In the genomic region with DNA sequence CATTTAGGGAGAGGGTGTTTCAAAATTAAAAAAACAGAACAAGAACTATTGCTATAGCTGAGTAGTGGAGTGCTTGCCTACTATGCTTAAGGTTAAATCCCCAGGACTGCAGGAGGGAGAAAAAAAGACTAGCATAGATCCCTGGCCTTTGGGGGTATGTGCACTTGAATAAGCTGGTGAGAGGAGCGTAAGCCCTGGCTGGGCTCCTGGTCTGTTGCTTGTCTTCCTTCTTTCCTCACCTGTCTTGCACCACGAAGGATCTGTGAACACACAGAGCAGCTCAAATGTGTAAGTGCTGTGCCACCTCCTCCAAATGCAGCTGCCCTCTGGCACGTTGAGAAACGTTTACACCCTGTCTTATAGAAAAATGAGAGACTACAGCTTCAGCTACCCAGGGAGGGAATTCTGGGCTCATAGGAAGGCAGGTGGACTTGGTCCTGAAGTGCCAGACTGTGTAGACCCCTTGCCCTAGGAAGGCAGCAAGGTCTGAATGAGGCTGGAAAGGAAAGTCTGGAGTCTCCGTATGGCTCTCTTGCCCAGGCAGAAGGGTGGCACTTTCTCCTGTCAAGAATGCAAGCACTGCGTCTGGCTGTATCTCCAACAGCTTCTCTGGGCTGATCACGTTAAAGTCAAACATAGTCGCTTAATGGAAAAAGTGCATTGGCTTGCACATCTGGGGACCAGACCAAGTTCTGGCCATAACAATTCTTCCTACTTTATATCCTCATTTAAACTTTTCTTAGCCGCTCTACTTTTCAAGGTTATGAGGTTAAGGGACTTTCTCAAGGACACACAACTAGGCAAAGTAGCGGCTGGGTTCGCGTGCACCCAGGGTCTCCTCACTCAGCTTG, we compare ENCODE assay signal across 8 mouse cellular contexts. TPM values are rescaled to one million over a fixed set of nuclear protein-coding genes. Genes with fewer than 3 reads are reported as not detected.
DNase-seq lines count a peak whose midpoint lies in the region; ATAC-seq lines count a peak whose summit lies in the region.

No protein-coding gene starts in this region.

- peaks cover 22% of the 10 kb centered on the region for H3K4me1 ChIP-seq in hindbrain, embryonic 13.5 days (replicated peaks)

- H3K79me2 ChIP-seq in macrophage (ENCODE audit: inconsistent target) = peaks cover 45% of the 10 kb centered on the region

- 21% methylated on average over 12 of the region's 12 CpGs for WGBS in hindbrain, embryonic 13.5 days
- WGBS in macrophage (ENCODE audit: missing documents) = 48% methylated on average over 12 of the region's 12 CpGs

- H3K9ac ChIP-seq in hindbrain, embryonic 13.5 days = 0 out of 2 replicates have a peak overlapping the region, but pooled peaks have one; percentile 39

- intact Hi-C loops in gastrocnemius, postnatal 36 days (cut with DNase I) = no loop called here

- peak overlapping the region; percentile 88 for H3K4me3 ChIP-seq in hindbrain, embryonic 13.5 days
- H3K4me3 ChIP-seq in macrophage (ENCODE audit: inconsistent target) = peak overlapping the region; percentile 29; the same call in 1 of the 2 replicates

- H3K27ac ChIP-seq in hindbrain, embryonic 13.5 days = 0 out of 2 replicates have a peak overlapping the region, but pooled peaks have one; percentile 93
- peak overlapping the region; percentile 55 for H3K27ac ChIP-seq in macrophage

- peak; percentile 42; the same call in 1 of the 2 replicates for ATAC-seq in frontal cortex, adult (ENCODE audit: low TSS enrichment)
- peak; percentile 22; the same call in 1 of the 2 replicates for ATAC-seq in hindbrain, embryonic 13.5 days (ENCODE audit: low FRiP score)

- H3K9me3 ChIP-seq in hindbrain, embryonic 13.5 days = no peaks in the 10 kb centered on the region

- H3K4me2 ChIP-seq in hindbrain, embryonic 13.5 days = peak overlapping the region; percentile 85

- H3K27me3 ChIP-seq in hindbrain, embryonic 13.5 days = no peaks in the 10 kb centered on the region

- H3K36me3 ChIP-seq in hindbrain, embryonic 13.5 days = no peaks in the 10 kb centered on the region
- H3K36me3 ChIP-seq in macrophage (ENCODE audit: inconsistent target) = no peaks in the 10 kb centered on the region

- DNase-seq in frontal cortex, postnatal 25 days (ENCODE audit: low spot score in 2 of 2) = no peak
- peak; percentile 10 for DNase-seq in thymus, postnatal 4 days
- DNase-seq in thymus, postnatal 0 days (ENCODE audit: low spot score) = no peak
- no peak for DNase-seq in layer of hippocampus, postnatal 25 days (ENCODE audit: extremely low spot score in 1 of 2, low spot score in 1 of 2)
- no peak for DNase-seq in gastrocnemius, postnatal 36 days

RNA-seq across cellular contexts. Expression of gene Rabep1, which starts 0.7 kb away (rescaled TPM):
- polyA plus RNA-seq in thymus, postnatal 0 days (2015; fragmentation: Nextera tagmentation; extraction: Ambion mirVana) = 35.6 and 38.1 TPM in 2 replicates
- polyA plus RNA-seq in hindbrain, embryonic 13.5 days (2015; fragmentation: Nextera tagmentation; extraction: Ambion mirVana) = 83.1 and 87.5 TPM in 2 replicates
- total RNA-seq in macrophage (2018; cell fraction: chromatin; rRNA removed) = 100 to 1,000 TPM; 107 to 236 (median 170) TPM
- total RNA-seq in macrophage (2018; cell fraction: cytosol; rRNA removed) = 10 to 100 TPM; 37.8 to 63.8 (median 49.3) TPM
- 100 to 1,000 TPM in 13 of 26 experiments, 10 to 100 TPM in 13; 58.5 to 165 (median 99.2) TPM for total RNA-seq in macrophage (2018; cell fraction: nucleus; rRNA removed)
- polyA plus RNA-seq in macrophage (2018) = 27.9 to 38.0 TPM (median 32.0 TPM) in 3 replicates
- 100 to 1,000 TPM; 113 to 118 TPM for total RNA-seq in layer of hippocampus, postnatal 25 days (2021)
- 10 to 100 TPM; 27.0 to 31.3 TPM for total RNA-seq in gastrocnemius, postnatal 36 days (2021)

RNA-seq across cellular contexts. Expression of gene Scimp, which starts 31.5 kb away (rescaled TPM):
- polyA plus RNA-seq in thymus, postnatal 0 days (2015; fragmentation: Nextera tagmentation; extraction: Ambion mirVana) = 2.1 and 3.1 TPM in 2 replicates
- polyA plus RNA-seq in hindbrain, embryonic 13.5 days (2015; fragmentation: Nextera tagmentation; extraction: Ambion mirVana) = 0.30 TPM in 1 of 2 replicates, not detected in the other
- total RNA-seq in macrophage (2018; cell fraction: chromatin; rRNA removed) = 1 to 10 TPM in 10 of 26 experiments, under 1 TPM in 3, not detected in 13; 0.74 to 3.1 (median 1.2) TPM
- 10 to 100 TPM in 8 of 26 experiments, 1 to 10 TPM in 18; 1.1 to 16.8 (median 5.2) TPM for total RNA-seq in macrophage (2018; cell fraction: cytosol; rRNA removed)
- 10 to 100 TPM in 4 of 26 experiments, 1 to 10 TPM in 17, under 1 TPM in 2, not detected in 3; 0.75 to 12.7 (median 3.5) TPM for total RNA-seq in macrophage (2018; cell fraction: nucleus; rRNA removed)
- polyA plus RNA-seq in macrophage (2018) = 1.2 to 5.3 TPM (median 2.4 TPM) in 3 replicates
- total RNA-seq in layer of hippocampus, postnatal 25 days (2021) = not detected
- not detected for total RNA-seq in gastrocnemius, postnatal 36 days (2021)
